Mouse (Mus musculus) MEL-GATA-1-ER (cell line): ENCODE results near the gene Rhobtb1.

Source experiments
- DNase-seq: peaks from one replicate; pipeline ENCODE4 v3.0.0-alpha.2; 2012; ENCODE audit warnings: low read depth; ENCODE audit errors: extremely low read depth

Rhobtb1 gene

GRCm38 (mm10) chr10:69321519-69322035 is 170.3 kb downstream of the Rhobtb1 start:
- DNase-seq = no peak

DNA sequence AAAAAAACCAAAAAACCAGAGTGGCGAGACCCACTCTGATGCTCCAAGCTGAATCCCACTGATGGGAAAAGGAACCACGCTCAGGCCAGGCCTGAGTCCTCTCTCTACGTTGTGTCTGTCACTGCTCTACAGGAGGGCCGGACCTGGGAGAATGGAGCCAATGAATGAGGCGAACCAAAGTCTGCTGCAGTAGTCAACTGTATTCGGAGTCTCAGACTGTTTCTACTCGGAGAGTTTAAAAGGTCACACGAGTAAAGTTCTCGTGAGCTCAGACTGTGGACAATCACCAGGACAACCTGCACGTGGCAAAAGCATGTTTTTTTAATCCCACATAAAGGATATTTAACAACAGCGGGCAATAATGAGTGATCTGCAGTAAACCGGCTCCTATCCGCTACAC is 172.8 kb downstream of the Rhobtb1 start:
- DNase-seq = no peak

DNA sequence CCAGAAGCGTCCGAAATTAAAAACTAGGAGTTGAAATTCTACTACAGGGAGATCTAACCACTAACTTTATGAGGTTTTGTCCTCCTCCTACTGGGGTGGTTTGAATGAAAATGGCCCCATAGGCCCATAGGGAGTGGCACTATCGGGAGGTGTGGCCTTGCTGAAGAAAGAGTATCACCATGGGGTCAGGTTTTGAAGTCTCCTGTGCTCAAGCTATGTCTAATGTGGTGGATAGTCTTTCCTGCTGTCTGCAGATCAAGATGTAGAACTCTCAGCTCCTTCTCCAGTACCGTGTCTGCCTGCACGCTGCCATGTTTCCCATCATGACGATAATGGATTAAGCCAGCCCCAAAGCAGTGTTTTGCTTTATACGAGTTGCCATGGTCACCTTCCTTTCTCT is 173.6 kb downstream of the Rhobtb1 start:
- DNase-seq = no peak

DNA sequence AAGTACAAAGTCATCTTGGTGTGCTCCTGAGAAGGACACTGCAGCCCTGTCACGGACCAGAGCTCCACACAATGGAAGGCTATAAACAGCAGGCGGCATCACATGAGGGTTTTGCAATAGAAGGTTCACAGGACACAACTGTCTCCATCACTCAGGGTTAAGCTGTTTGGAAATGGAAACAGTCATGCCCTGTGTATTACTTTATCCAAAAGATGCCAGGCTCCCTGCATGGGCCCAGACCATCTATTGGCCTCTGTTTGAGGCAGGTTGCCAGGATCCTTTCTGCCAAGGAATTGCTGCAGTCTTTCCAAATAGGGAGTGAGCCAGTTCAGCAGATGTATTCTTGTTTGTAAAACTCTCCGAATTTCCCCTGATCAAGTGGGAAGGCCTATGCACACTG is 175.2 kb downstream of the Rhobtb1 start:
- no peak for DNase-seq

DNA sequence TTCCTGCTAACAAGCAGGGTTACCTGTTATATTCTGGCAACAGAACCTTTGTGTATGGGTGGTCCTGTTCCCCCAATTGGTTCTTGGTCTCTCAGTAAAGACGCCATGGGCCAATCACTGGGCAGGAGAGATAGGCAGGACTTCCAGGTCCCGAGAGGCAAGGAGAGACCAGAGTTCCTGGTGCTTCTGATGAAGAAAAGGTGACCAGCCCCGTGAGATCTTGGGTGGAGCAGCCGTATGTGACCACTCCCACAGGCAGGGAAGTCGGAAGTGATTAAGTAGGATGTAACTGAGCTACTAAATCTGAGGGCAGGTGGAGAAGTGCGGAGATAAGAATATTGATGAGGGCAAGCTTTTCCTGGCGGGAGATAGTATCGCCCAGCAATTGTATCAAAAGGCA is 176.1 kb downstream of the Rhobtb1 start:
- DNase-seq = no peak

- DNase-seq = no peak
These were observed 176.9 kb downstream of the Rhobtb1 start for GRCm38 (mm10) chr10:69328029-69328655.

- no peak for DNase-seq
These were observed 177.4 kb downstream of the Rhobtb1 start for GRCm38 (mm10) chr10:69328656-69329046.

DNA sequence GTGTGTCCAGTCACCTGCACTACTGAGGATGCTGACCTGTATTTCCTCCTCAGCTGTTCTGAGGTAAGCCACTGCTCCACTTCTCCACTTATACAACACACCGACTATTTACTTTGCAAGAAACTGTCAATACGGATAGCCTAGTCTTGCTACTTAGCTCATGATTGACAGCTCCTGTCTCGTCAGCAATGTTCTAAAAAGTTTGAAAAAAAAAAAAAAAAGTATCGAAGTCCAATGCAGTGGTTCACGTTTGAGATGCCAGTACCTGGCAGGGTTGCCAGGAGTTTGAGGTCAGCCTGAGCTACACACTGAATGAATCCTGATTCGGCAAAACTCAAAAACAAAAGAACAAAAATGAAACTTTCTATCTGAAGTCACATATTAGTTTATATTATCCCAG is 180.0 kb downstream of the Rhobtb1 start:
- DNase-seq = no peak

- DNase-seq = no peak
These were observed 182.0 kb downstream of the Rhobtb1 start for GRCm38 (mm10) chr10:69333212-69333611.

GRCm38 (mm10) chr10:69334271-69335194 is 183.3 kb downstream of the Rhobtb1 start:
- no peak for DNase-seq

DNA sequence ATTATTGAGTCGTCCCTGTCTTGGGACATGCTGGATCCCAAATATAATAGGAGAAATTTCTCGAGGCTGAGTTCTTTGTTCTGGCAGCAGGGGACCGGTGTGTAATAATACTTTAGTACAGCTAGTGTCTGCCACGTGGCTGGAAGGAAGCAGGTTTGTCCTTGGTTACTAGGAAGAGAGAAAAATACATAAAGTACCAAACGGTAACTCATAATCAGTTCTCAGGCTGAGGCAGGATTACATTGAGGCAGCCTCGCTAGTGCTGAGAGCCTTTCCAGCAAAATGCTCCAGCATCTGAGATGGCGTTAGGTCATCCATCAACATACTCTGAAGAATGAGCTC is 183.9 kb downstream of the Rhobtb1 start:
- DNase-seq = no peak

DNA sequence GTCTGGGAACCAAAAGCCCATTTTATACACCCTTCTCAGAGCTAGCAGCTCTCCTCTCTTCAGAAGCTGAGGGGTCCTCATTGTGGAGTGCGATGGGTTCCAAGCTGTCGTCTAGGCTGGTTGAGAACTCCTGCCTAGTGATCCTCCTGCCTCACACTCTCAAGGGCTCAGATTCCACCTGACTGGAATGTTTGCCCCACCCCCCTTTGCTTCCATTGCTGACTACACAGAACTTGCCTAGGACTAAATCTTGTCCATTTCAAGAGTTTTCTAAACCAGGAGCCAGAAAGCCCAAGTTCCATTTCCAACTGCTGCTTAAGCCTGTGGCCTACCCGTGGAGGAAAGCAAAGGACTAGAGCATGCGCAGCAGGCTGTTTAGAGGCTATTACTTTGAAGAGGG is 184.4 kb downstream of the Rhobtb1 start:
- no peak for DNase-seq

- DNase-seq = no peak
These were observed 185.0 kb downstream of the Rhobtb1 start for GRCm38 (mm10) chr10:69336219-69336618.

GRCm38 (mm10) chr10:69340001-69340400 is 188.8 kb downstream of the Rhobtb1 start:
- no peak for DNase-seq
